Mouse (Mus musculus) forebrain, embryonic 13.5 days (tissue): ENCODE measurements around the gene Gm5426. TPM values are rescaled to one million over a fixed set of nuclear protein-coding genes. Genes with fewer than 3 reads are reported as not detected.

Experiments used
- ATAC-seq: fragments of 200-750 bp; cut with Nextera tagmentation; 2 replicates; pipeline ENCODE4 v1.8.0; 2017
- H3K27ac ChIP-seq: fragments of 300-500 bp; sonication (generic); 2 replicates; pipeline ENCODE4 v1.5.1; 2015; ENCODE audit warnings: inconsistent platforms, mild to moderate bottlenecking, moderate library complexity
- H3K27me3 ChIP-seq: fragments of 300-500 bp; sonication (generic); 2 replicates; pipeline ENCODE4 v1.6.1; 2015; ENCODE audit warnings: mild to moderate bottlenecking, inconsistent platforms
- H3K36me3 ChIP-seq: fragments of 300-500 bp; sonication (generic); 2 replicates; pipeline ENCODE4 v1.6.1; 2015; ENCODE audit warnings: mild to moderate bottlenecking, inconsistent platforms; ENCODE audit not compliant: poor library complexity, severe bottlenecking
- H3K4me1 ChIP-seq: fragments of 300-500 bp; sonication (generic); 2 replicates; pipeline ENCODE4 v1.6.1; 2015; ENCODE audit warnings: inconsistent platforms
- H3K4me2 ChIP-seq: fragments of 300-500 bp; sonication (generic); 2 replicates; pipeline ENCODE4 v1.6.1; 2015; ENCODE audit warnings: inconsistent platforms, mild to moderate bottlenecking, moderate library complexity
- H3K4me3 ChIP-seq: fragments of 300-500 bp; sonication (generic); 2 replicates; pipeline ENCODE4 v1.5.1; 2015; ENCODE audit warnings: mild to moderate bottlenecking, inconsistent platforms
- H3K9ac ChIP-seq: fragments of 300-500 bp; sonication (generic); 2 replicates; pipeline ENCODE4 v1.6.1; 2015; ENCODE audit warnings: mild to moderate bottlenecking, inconsistent platforms
- H3K9me3 ChIP-seq: fragments of 300-500 bp; sonication (generic); replicated peaks from 2 replicates; pipeline ENCODE4 v1.6.1; 2016; ENCODE audit warnings: inconsistent platforms
- WGBS: fragments of 180-500 bp; shearing (Covaris S2); methylation state at CpG from one replicate; pipeline ENCODE4 v1.1.7; 2015; 5-methylcytosine and 5-hydroxymethylcytosine counted together
- microRNA-seq: library from miRNA; unstranded; fragments of <30 nt; microRNA quantifications from one replicate; pipeline ENCODE4, GENCODE M21; 2016
- polyA plus RNA-seq: library from polyadenylated mRNA; unstranded; fragments of >200 nt; fragmentation: Nextera tagmentation; extraction: Ambion mirVana; gene quantifications from 2 replicates; pipeline ENCODE4 v1.2.1, GENCODE M21; 2015

Gene Gm5426
- polyA plus RNA-seq, 1 experiment from 2014 or later: not detected

DNA sequence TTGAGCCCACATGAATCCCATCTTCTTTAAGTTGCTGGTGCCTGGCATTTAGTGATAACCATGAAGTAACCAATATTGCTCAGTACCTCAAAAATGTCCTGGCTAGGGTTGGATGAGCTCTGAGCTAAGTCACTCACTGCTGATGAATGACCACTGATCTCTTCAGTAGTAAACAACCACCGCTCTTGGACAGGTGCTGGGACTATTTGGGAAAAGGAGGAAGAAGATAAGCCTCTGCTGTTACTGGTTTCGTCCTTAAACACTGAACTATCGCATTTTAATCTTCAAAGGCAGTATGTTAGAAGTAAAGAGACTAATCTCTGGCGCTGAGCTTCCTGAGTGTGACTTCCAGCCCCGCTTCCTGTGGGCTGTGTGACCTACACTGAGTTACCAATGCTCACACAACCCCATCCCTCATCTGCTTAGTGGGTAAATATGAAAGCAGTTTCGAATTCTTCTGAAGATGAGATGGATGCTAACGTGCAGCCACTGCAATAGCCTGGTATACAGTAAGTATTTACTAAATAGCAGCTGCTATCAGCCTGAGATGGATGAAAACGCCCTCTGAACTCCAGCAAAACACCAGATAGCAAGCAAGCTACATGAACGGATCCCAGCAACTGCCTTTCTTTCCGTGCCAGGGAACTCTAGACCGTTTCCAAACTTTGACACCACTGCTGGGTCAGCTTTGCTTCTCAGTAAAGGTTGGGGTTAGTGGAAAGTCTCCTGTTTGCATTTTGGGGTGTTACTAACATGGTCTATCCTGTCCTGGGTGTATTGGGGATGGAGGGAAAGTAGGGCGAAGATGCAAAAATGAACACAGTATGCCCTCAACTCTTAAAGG, 44.4 kb downstream of the Gm5426 start:
- H3K4me3 ChIP-seq: no peak overlapping the region
- WGBS: 87% methylated on average over 12 of the region's 12 CpGs
- H3K9ac ChIP-seq: no peak overlapping the region
- no peaks in the 10 kb centered on the region for H3K9me3 ChIP-seq
- no peak for ATAC-seq
- H3K4me2 ChIP-seq: no peak overlapping the region
- no peaks in the 10 kb centered on the region for H3K36me3 ChIP-seq
- H3K27ac ChIP-seq: no peak overlapping the region
- H3K4me1 ChIP-seq: no peaks in the 10 kb centered on the region
- H3K27me3 ChIP-seq: no peaks in the 10 kb centered on the region

DNA sequence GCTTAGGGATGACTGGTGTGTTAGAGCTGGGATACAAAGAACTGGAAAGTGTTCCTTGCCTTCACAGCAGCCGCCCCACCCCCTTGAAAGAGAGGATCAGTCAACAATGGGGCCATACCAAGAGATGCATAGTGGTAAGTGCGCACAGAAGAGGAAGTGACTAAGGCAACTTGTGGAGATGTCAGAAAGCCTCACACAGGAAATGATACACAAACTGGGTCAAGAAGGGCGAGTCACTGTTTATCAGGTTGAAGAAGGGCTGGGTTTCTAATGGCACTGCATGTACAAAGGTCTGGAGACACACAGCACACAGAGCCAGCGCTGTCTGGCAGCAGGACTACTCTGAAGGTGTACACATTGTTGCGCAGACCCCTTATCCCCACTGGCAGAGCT, 45.0 kb downstream of the Gm5426 start:
- Histone ChIP-seq H3K27me3 (no peaks in the 10 kb centered on the region), H3K27ac (no peak overlapping the region), H3K9me3 (no peaks in the 10 kb centered on the region), H3K4me1 (no peaks in the 10 kb centered on the region), H3K9ac (no peak overlapping the region), H3K4me2 (no peak overlapping the region), H3K4me3 (no peak overlapping the region), H3K36me3 (no peaks in the 10 kb centered on the region)
- WGBS: 79% methylated on average over 5 of the region's 5 CpGs
- ATAC-seq: no peak

DNA sequence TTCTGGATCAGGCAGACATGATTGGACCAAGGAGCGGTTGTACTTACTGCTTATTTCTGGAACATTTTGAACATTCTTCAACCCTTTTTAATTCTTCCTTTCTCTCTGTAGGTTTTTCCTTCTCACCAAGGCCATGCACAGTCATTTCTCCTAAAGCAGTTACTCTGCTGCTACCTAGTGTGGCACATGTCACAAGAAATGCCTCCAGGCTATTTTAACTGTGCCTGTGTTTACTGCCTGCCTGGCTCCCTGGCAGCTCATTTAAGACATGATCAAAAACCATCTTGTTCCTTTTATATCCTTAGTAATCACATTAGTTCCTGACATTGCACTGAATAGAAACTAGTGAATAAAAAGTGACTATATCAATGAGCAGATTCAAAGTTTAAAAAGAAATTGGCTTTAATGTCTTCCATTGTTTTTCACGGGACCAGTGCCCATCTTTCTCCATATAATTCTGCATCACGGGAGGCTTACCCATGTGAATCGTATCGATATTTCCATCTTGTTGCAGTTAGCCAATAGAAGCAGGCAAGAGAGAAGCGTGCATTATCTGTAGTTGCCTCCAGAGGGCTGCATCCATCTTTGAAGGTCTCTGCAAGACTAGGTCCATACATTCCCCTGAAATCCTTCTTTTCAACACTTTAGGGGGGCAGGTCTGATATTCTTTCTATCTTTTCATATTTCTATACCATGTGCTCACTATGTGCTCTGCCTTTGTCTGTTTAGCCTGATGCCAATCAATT, 45.7 kb downstream of the Gm5426 start:
- Histone ChIP-seq H3K27ac (no peak overlapping the region), H3K27me3 (no peaks in the 10 kb centered on the region), H3K9me3 (no peaks in the 10 kb centered on the region), H3K4me2 (no peak overlapping the region), H3K9ac (no peak overlapping the region), H3K36me3 (no peaks in the 10 kb centered on the region), H3K4me3 (no peak overlapping the region), H3K4me1 (no peaks in the 10 kb centered on the region)
- 73% methylated on average over 6 of the region's 6 CpGs for WGBS
- ATAC-seq: no peak

DNA sequence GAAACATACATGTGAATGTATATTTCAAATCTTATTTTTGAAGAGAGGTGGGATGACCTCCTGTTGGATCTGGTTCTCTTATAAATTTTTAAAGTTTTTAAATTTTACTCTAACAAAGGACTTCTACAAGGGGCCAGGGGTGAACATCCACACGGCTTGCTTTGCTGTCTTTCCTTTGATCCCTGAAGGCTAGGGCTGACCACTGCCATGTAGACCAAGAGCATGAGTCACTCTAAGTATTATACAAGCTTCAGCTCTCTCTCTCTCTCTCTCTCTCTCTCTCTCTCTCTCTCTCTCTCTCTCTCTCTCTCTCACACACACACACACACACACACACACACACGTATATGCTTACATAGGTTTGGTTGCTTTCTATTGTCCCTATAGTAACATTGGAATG, 48.6 kb downstream of the Gm5426 start:
- H3K27me3 ChIP-seq: no peaks in the 10 kb centered on the region
- no peak overlapping the region for H3K27ac ChIP-seq
- H3K36me3 ChIP-seq: no peaks in the 10 kb centered on the region
- no peak overlapping the region for H3K4me2 ChIP-seq
- H3K9me3 ChIP-seq: no peaks in the 10 kb centered on the region
- no peak overlapping the region for H3K4me3 ChIP-seq
- H3K9ac ChIP-seq: no peak overlapping the region
- H3K4me1 ChIP-seq: no peaks in the 10 kb centered on the region
- ATAC-seq: no peak
- WGBS: 82% methylated on average over 2 of the region's 2 CpGs

DNA sequence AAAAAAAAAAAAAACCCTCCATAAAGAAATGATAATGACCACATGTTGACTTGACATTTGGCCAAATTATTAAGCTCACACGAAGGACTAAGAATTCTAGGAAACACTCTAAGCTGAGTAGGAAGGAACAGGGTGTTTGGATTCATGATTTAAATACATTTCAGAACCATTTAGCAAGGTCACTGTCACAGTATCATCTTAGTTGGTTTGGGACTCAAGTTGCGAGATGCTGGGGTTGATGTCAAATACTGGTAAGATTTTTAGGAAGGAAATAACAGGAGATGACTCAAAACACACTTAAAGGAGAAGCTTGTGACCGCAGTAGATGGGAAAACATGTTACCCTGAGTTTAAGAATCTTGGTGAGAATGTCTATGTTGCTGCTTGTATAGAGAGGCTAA, 49.2 kb downstream of the Gm5426 start:
- WGBS: 90% methylated on average over 3 of the region's 3 CpGs
- no peaks in the 10 kb centered on the region for H3K27me3 ChIP-seq
- H3K27ac ChIP-seq: no peak overlapping the region
- H3K9ac ChIP-seq: no peak overlapping the region
- ATAC-seq: no peak
- H3K4me3 ChIP-seq: no peak overlapping the region
- no peaks in the 10 kb centered on the region for H3K9me3 ChIP-seq
- no peak overlapping the region for H3K4me2 ChIP-seq
- no peaks in the 10 kb centered on the region for H3K4me1 ChIP-seq
- H3K36me3 ChIP-seq: no peaks in the 10 kb centered on the region

Small RNAs within 50 kb of the gene (microRNA-seq; reads per million reads assigned to microRNA genes)
- not detected for gene Gm22913

Other genes starting within 250 kb of the Gm5426 start
- gene Eea1, start 196.0 kb upstream of the Gm5426 start, polyA plus RNA-seq: 17.0 and 17.5 TPM in 2 replicates